Mouse (Mus musculus) ES-E14 (cell line): ENCODE results near the gene Uckl1. TPM values are rescaled to one million over a fixed set of nuclear protein-coding genes. Genes with fewer than 3 reads are reported as not detected.

Experiments
- DNase-seq: peaks from one replicate; pipeline ENCODE4 v3.0.0-alpha.2; 2013; ENCODE audit warnings: low read depth, low spot score
- H3K27ac ChIP-seq: 2 replicates; pipeline ENCODE4 v1.5.1; 2012; ENCODE audit warnings: low read depth, mild to moderate bottlenecking, low read length, moderate library complexity, mixed read lengths; ENCODE audit not compliant: poor library complexity, insufficient read depth, severe bottlenecking
- H3K36me3 ChIP-seq: 2 replicates; pipeline ENCODE4 v1.6.1; 2012; ENCODE audit warnings: mild to moderate bottlenecking, low read length, moderate library complexity, mixed read lengths; ENCODE audit not compliant: control insufficient read depth, poor library complexity, insufficient read depth, severe bottlenecking
- H3K4me1 ChIP-seq, 2 experiments: fragments of 150-350 bp in 1 of 2; sonication (generic) in 1 of 2; 2 replicates each; pipeline ENCODE4 v1.6.1; 2012; ENCODE audit warnings: low read length in 2 of 2, mild to moderate bottlenecking in 1 of 2, mixed read lengths in 1 of 2; ENCODE audit not compliant: control insufficient read depth in 2 of 2, insufficient read depth in 2 of 2, poor library complexity in 1 of 2
- H3K4me3 ChIP-seq, 2 experiments: fragments of 150-350 bp in 1 of 2; sonication (generic) in 1 of 2; 2 replicates each; pipeline ENCODE4 v1.5.1; 2012; ENCODE audit warnings: low read length in 2 of 2, low read depth in 1 of 2, mild to moderate bottlenecking in 1 of 2, mixed read lengths in 1 of 2; ENCODE audit not compliant: insufficient read depth in 1 of 2, poor library complexity in 1 of 2, severe bottlenecking in 1 of 2
- H3K9ac ChIP-seq: 2 replicates; pipeline ENCODE4 v1.6.1; 2012; ENCODE audit warnings: low read depth, mild to moderate bottlenecking, low read length, mixed read lengths; ENCODE audit not compliant: poor library complexity, insufficient read depth, severe bottlenecking
- H3K9me3 ChIP-seq: fragments of 150-350 bp; sonication (generic); 2 replicates; pipeline ENCODE4 v1.6.1; 2012; ENCODE audit warnings: low read depth, mild to moderate bottlenecking, low read length; ENCODE audit not compliant: control insufficient read depth, insufficient read depth
- CHD2 ChIP-seq: IDR thresholded peaks from 2 replicates; pipeline ENCODE4 v1.6.1; 2014; ENCODE audit warnings: mild to moderate bottlenecking, low read depth, low read length, inconsistent platforms
- HCFC1 ChIP-seq: IDR thresholded peaks from 2 replicates; pipeline ENCODE4 v1.6.1; 2012; ENCODE audit warnings: low read length, inconsistent platforms, borderline replicate concordance; ENCODE audit not compliant: insufficient read depth
- MAFK ChIP-seq: IDR thresholded peaks from 2 replicates; pipeline ENCODE4 v1.6.1; 2014; ENCODE audit warnings: mild to moderate bottlenecking, low read depth, low read length, inconsistent platforms; ENCODE audit not compliant: insufficient read depth
- ZC3H11A ChIP-seq: IDR thresholded peaks from 2 replicates; pipeline ENCODE4 v1.6.1; 2012; ENCODE audit warnings: low read depth, mild to moderate bottlenecking, inconsistent platforms, low read length, borderline replicate concordance
- ZNF384 ChIP-seq: IDR thresholded peaks from 2 replicates; pipeline ENCODE4 v1.6.1; 2012; ENCODE audit warnings: low read depth, low read length, inconsistent platforms
- in situ Hi-C, 2 experiments: fragments of 600-800 bp; cut with MboI; formaldehyde crosslinking; loops; one replicate each; pipeline ENCODE4 v1.15.1; 2025; ENCODE audit warnings: low sequenced_read_pairs in 2 of 2, inconsistent platforms in 1 of 2; ENCODE audit not compliant: unreplicated experiment in 2 of 2
- total RNA-seq: library from RNA; depleted of rRNA; stranded (reverse); fragments of 300-350 nt; gene quantifications from 2 replicates; pipeline ENCODE4 v1.2.3, GENCODE M21; 2012

Gene Uckl1
- total RNA-seq, 1 experiment = 24.0 TPM

DNA sequence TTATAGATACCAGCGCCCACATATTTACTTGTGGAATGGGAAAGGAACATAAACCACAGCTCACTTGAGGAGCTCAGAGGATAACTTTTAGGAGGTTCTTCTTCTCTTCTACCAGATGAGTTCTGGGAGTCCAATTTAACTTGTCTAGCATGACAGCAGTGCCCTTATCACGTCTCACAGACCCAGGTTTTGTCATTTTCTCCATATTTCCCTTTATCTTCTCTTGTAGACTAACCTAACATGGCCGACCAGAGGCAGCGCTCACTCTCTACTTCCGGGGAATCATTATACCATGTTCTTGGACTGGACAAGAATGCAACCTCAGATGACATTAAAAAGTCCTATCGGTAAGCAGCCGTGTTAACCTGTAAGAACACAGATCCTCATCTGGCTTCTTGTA is 38.5 kb downstream of the Uckl1 start:
- DNase-seq = no peak
- Histone ChIP-seq H3K36me3 (peaks cover 28% of the 10 kb centered on the region), H3K4me1 (no peaks in the 10 kb centered on the region), H3K9me3 (no peaks in the 10 kb centered on the region), H3K27ac (no peak overlapping the region), H3K9ac (no peak overlapping the region), H3K4me3 (no peak overlapping the region)
- TF ChIP-seq MAFK = no peak
- no peak for TF ChIP-seq ZNF384
- TF ChIP-seq HCFC1 = no peak
- TF ChIP-seq CHD2 = no peak
- no peak for TF ChIP-seq ZC3H11A
- in situ Hi-C loops = no loop called here

DNA sequence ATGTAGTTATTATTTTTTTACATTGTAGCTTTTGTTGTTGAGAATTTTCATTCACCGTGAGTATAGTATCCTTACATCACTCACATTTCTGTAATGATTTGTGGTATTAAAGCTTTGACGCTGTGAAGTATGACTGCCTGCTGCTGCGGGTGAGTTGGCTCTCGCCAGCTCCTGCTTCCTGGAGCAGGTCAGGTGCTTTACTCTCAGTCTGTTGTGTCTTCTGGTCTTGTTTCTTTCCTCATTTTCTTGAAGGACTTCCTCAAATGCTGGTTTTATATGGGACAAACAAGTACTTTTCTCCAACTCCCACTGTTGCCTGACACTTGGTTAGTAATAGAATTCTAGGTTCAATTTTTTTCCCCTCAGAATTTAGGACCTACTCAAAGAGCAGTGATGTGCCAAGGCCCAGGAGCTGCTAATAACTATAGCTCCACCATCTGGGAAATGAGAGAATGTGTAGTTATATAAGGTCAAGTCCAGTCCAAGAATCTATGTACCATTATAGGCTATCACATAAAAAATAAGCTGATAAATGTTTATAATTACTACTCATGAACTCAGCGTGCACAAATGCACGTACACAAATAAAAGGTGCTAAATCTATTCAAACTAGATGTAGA is 42.8 kb downstream of the Uckl1 start:
- no peak overlapping the region for H3K27ac ChIP-seq
- no peaks in the 10 kb centered on the region for H3K36me3 ChIP-seq
- TF ChIP-seq ZC3H11A (no peak), ZNF384 (no peak), MAFK (no peak), HCFC1 (no peak), CHD2 (no peak)
- no peak for DNase-seq
- in situ Hi-C loops = no loop called here
- peaks cover 2 to 4% of the 10 kb centered on the region in 2 experiments; a peak in 2 of 4 replicates for H3K4me1 ChIP-seq
- no peak overlapping the region for H3K4me3 ChIP-seq
- no peaks in the 10 kb centered on the region for H3K9me3 ChIP-seq
- no peak overlapping the region for H3K9ac ChIP-seq

DNA sequence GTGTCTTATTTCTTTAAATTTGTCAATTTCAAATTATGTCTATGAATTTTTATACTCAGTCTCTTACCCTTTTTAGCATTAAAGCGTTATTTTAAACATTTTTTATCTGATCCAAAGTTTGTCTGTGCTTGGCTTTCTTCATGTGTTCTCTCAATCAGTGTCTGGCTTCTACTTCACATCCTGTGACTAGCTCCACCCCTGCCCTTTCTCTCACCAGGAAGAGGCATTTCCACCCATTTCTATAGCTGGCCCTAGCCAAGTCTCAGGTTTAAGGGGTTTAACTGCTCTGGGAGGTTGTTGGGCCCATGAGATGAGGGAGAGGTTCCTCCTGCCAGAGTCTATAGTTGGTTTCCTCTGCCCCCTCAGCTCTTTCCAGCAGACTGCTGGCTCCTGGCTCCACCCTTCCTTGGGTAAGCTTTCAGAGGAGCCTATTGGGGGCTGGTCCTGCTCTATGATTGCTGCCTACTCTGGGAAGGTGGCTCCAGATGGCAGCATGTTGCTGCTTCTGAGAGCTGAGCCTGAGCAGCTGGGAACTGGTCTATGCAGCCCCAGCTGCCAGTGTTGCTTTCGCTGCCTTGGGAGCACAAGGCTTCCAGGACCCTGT is 47.1 kb downstream of the Uckl1 start:
- TF ChIP-seq MAFK (no peak), ZNF384 (no peak), HCFC1 (no peak), ZC3H11A (no peak), CHD2 (no peak)
- Histone ChIP-seq H3K36me3 (no peaks in the 10 kb centered on the region), H3K9ac (no peak overlapping the region), H3K4me3 (no peak overlapping the region), H3K9me3 (no peaks in the 10 kb centered on the region), H3K27ac (no peak overlapping the region), H3K4me1 (peaks cover 2 to 4% of the 10 kb centered on the region in 2 experiments; a peak in 2 of 4 replicates)
- peak; percentile 20 for DNase-seq
- in situ Hi-C loops = no loop called here

DNA sequence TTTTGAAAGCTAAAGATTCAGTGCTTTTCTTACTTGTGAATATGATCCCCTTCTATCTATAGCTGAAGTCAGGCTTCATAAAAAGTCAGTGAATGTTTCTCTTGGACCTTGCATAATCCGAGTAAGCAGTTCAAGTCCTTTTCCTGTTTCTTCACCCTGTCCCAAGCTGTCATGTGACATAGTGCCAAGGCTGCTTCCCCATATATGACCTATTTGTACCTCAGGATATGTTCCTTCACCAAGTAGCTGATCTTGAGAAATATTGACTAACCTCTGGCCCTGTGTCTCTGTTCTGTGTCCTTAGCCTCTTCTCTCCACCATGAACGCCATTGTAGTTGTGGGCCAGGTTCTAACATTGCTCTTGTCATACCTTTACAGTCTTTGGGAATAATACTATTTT is 48.3 kb downstream of the Uckl1 start:
- in situ Hi-C loops = no loop called here
- Histone ChIP-seq H3K27ac (no peak overlapping the region), H3K9ac (no peak overlapping the region), H3K36me3 (no peaks in the 10 kb centered on the region), H3K4me3 (no peak overlapping the region), H3K9me3 (no peaks in the 10 kb centered on the region), H3K4me1 (peaks cover 2 to 4% of the 10 kb centered on the region in 2 experiments; a peak in 2 of 4 replicates)
- DNase-seq = no peak
- TF ChIP-seq HCFC1 = no peak
- no peak for TF ChIP-seq CHD2
- no peak for TF ChIP-seq ZC3H11A
- TF ChIP-seq MAFK = no peak
- TF ChIP-seq ZNF384 = no peak
